Mouse (Mus musculus) v-Abl transformed pro-B cells (cell line): ENCODE results near the gene Slc15a4.

Experiments used
- in situ Hi-C, 2 experiments: fragments of 400-800 bp; cut with MboI; formaldehyde crosslinking; loops; one replicate each; pipeline ENCODE4 v1.15.1; 2025; ENCODE audit not compliant: unreplicated experiment in 2 of 2

The Slc15a4 gene

DNA sequence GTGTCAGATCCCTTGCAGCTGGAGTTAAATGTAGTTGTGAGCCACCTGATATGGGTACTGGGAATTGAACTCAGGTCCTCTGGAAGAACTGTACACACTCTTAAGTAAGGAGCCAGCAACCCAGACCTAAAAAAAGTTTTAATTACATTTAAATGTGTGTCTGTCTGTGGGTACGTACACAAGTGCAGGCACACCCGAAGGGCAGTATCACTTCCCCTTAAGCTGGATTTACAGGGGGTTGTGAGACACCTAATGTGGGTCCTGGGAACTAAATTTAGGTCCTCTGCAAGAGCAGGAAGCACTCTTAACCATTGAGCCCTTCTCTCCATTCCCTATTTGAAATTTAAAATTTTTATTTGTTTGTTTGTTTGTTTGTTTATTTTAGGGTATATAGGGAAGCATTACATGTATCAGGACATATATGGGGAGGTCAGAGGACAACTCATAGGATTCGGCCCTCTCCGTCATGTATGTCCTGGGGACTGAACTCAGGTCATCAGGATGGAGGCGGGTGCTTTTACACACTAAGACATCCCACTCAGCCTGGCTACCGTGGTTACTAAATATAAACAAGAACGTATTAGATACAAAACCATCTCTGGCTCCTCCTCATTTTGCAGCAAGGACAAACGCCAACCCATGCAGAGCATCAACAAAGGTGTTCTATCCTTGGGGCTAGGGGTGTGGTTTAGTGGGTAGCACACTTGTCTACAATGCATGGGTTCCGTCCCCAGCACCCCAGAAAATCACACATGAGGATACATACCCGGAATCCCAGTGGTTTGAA lies 8.1 kb downstream of the Slc15a4 start:
- in situ Hi-C loops, result loop anchor here in 1 of 2 experiments (5.0 to 25.0 kb wide), 2 partner anchors 32 to 1388 kb away; partner anchors contain the start of genes Ran and Stx2

GRCm38 (mm10) chr5:127621108-127621507 lies 11.6 kb downstream of the Slc15a4 start:
- in situ Hi-C loops, result loop anchor here in 1 of 2 experiments (25.0 kb wide), 1 partner anchor 1391 kb away; the partner anchor contains the start of genes Ran and Stx2

DNA sequence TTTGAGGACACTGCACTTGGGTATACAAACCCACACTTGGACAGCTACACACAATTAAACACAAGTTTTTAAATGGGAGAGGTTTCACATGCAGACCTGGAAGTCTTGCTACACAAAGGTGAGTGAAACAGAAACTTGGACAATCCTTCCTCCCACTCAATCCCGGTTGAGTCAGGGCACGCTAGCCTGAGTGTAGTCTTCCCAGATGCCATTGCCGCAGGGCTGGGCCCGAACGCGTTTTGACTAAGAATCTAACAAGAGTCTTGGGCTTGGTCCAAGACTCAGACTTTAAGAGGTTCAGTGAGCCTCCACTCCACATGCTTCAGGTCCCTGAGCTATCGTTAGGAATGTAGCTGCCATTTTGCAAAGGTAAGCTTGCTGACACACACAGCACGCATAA lies 12.3 kb downstream of the Slc15a4 start:
- in situ Hi-C loops, result loop anchor here in 1 of 2 experiments (25.0 kb wide), 1 partner anchor 1392 kb away; the partner anchor contains the start of genes Ran and Stx2

DNA sequence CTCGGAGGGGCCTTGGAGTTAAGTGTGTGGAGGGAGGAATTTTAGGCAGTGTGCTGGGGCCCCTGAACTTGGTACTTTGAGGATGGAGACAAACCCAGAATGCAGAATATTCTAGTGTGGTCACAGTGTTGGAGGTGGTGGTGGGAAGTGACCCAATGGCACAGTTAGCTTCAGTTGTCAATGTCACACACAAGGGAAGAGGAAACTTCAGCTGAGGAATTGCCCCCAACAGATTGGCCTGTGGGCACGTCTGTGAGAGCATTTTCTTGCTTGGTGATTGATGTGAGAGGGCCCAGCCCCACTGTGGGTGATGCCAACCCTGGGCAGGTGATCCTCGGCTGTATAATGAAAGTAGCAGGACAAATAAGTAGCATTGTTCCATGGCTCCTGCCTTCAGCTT lies 13.9 kb downstream of the Slc15a4 start:
- in situ Hi-C loops, result loop anchor here (10.0 to 25.0 kb wide), 2 partner anchors 1393 to 1396 kb away; partner anchors contain the start of genes Ran (in 1 of the 2) and Stx2 (in 1 of the 2)

DNA sequence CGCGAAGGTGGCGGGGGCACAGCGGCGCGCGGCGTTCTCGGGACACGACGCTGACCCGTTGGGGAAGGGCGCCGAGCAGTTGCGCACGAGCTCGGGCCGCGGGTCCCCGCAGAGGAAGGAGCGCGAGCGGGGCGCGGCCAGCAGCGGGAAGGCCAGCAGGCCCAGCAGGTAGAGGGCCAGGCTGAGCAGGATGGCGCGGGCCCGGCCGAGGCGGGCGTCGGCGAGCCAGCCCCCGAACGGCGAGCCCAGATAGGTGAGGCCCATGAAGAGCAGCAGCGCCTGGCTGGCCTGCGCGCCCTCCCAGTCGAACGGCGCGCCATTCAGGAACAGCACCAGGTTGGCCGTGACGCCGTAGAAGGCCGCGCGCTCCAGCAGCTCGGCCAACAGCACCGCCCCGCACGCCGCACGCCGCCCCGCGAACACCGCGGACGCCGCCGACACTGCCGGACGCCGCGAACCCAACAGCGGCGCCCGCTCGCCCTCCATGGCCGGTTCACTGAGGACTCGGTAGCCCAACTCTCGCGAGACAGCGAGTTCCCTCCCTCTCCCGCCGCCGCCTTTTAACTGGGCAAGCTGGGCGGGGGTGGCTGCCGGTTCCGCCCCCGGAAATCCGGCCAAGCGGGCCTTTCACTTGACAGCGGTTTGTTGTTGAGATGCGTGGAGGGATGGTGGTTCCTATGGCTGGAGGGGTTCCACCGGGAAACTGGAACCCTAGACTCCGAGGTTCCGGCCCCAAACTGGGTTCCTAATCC lies 15.6 kb downstream of the Slc15a4 start:
- in situ Hi-C loops, result loop anchor here (10.0 to 25.0 kb wide), 2 partner anchors 1395 to 1398 kb away; partner anchors contain the start of genes Ran (in 1 of the 2) and Stx2 (in 1 of the 2)

- in situ Hi-C loops, result loop anchor here (10.0 to 25.0 kb wide), 2 partner anchors 1396 to 1399 kb away; partner anchors contain the start of genes Ran (in 1 of the 2) and Stx2 (in 1 of the 2)
These were observed 16.5 kb downstream of the Slc15a4 start for GRCm38 (mm10) chr5:127616151-127616550.

- in situ Hi-C loops, result loop anchor here (10.0 to 25.0 kb wide), 2 partner anchors 1397 to 1399 kb away; partner anchors contain the start of genes Ran (in 1 of the 2) and Stx2 (in 1 of the 2)
These were observed 17.2 kb downstream of the Slc15a4 start for GRCm38 (mm10) chr5:127615459-127615858.

DNA sequence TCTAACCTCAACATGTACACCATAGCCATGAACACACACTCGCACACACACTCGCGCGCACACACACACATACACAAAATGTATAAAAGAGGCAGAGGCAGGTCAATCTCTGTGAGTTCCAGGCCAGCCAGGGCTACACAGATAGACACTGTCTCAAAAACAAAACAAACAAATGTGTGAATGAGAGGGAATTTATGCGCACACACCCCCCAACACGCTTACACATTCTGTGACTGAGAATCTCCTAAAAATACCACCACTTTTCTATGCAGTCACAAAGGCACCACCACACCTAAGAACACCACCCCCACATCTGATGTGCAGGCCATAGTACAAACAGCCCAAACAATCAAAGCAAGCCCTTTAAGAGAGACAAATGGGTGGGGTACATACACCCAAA lies 20.3 kb downstream of the Slc15a4 start:
- in situ Hi-C loops, result loop anchor here (10.0 to 25.0 kb wide), 2 partner anchors 1400 to 1402 kb away; partner anchors contain the start of genes Ran (in 1 of the 2) and Stx2 (in 1 of the 2)

DNA sequence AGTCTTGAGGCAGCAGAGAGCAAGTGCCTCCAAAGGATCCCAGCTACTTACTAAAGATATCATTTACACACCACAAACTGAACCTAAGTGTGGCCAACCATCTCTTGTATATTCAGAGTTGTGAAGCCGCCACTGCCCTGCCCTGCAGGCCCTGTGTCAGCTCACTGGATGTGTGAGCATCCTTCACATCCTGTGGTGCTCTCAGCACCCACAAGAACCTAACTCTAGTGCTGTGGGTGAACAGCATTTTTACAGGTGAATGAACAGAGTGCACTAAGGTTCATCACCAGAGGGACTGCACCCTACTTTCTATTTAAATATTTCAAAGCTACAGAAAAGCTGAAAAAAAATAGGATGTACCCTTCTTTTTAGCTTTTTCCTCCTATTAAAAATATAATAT lies 20.8 kb downstream of the Slc15a4 start:
- in situ Hi-C loops, result loop anchor here (10.0 to 25.0 kb wide), 2 partner anchors 1400 to 1403 kb away; partner anchors contain the start of genes Ran (in 1 of the 2) and Stx2 (in 1 of the 2)

DNA sequence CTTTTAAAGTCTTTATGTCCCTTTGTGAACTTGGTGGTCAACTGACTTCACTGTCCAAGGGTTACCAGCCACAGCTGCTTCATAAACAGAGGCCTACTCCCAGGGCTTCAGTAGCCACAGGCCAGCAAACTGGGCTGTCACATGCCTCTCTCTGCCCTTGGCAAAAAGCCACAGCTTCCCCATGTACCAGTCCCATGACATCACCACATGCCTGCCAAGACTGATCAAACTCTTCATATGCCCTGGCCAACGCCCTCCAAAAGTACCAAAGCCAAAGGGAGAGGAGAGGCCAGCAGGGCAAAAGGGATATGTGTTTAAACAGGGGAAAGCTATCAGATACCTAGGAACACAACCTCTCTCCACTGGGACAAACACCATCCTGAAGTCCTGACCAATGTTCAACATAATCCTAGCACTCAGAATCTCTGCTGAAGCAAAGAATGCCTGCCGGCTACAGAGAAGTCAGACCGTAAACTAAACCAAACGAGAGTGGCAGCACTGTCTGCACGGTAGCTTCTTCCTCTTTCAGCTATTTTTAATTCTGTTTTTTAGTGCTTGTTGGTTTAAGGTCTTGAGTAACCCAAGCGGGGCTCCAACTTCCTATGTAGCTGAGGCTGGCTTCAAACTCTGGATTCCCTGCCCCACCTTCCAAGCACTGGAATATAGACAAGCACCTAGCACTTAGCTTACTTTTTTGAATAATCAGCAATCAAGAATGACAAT lies 21.7 kb downstream of the Slc15a4 start:
- in situ Hi-C loops, result loop anchor here (10.0 to 25.0 kb wide), 2 partner anchors 1401 to 1404 kb away; partner anchors contain the start of genes Ran (in 1 of the 2) and Stx2 (in 1 of the 2)

DNA sequence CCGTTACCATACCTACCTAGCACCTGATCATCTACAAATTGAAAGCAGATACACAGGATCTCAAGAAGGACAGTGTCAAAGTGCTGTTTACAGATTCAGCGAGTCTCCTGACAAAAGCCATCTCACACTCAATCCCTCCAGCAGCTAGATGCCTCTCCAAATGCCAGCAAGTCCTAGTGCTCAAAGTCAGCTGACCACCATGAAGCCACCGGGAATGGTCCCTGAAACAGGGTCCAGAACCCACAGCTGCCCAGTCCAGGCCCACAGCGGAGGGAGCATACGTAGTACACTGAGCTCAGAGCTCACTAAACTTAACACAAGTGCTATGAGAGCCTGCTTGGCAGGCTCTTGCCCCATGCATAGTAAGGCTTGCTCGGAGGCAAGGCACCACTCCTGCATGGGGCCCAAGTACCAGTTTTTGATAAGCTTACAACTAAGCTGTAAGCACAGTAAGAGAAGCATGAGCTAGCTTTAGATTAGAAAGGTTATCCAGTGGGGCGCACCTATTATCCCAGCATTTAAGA lies 23.4 kb downstream of the Slc15a4 start:
- in situ Hi-C loops, result loop anchor here in 1 of 2 experiments (25.0 kb wide), 1 partner anchor 1403 kb away; the partner anchor contains the start of genes Ran and Stx2

DNA sequence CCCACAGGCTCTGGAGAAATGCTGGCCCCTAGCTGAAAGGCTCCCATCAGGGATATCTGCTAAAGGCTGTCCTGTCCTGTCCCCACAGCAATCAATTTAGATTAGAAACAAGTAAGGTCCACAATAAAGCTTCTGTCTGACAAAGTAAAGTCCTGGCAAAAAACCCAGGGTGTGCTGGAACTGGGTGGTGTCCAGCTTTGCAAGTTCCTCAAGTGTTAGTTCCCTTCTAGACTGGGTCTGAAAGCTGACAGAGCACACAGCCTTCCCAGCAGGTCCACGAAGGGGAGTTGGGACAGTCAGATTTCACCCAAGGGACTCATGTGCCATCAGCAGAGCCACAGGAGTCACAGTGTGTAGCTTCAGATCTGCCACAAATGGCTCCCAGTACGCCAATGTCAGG lies 25.2 kb downstream of the Slc15a4 start:
- in situ Hi-C loops, result loop anchor here in 1 of 2 experiments (25.0 kb wide), 1 partner anchor 1405 kb away; the partner anchor contains the start of genes Ran and Stx2

GRCm38 (mm10) chr5:127602996-127603395 lies 29.7 kb downstream of the Slc15a4 start:
- in situ Hi-C loops, result loop anchor here in 1 of 2 experiments (25.0 kb wide), 1 partner anchor 1409 kb away; the partner anchor contains the start of genes Ran and Stx2

DNA sequence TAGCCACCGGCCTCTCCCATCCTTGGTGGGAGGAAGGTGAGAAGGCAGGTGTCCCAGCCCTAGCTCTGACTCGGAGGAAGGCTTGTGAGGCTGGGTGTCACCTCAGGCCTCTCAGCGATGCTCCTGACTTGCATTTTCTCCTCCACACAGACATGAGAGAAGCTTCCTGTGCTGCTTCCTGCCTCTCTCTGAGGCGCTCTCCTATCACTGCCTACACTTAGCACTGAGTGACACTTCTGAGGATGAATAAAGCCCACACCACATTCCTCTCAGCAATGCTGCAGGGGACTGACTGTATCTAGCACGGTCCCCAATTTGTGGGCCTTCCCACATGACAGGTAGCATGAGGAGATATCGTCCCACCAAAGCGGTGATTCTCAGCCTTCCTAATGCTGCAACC lies 35.8 kb downstream of the Slc15a4 start:
- in situ Hi-C loops, result no loop called here

GRCm38 (mm10) chr5:127595676-127596075 lies 37.0 kb downstream of the Slc15a4 start:
- in situ Hi-C loops, result no loop called here

GRCm38 (mm10) chr5:127592854-127593253 lies 39.8 kb downstream of the Slc15a4 start:
- in situ Hi-C loops, result loop anchor here (5.0 kb wide), 2 partner anchors 34 to 54 kb away; no protein-coding TSS in a partner anchor

DNA sequence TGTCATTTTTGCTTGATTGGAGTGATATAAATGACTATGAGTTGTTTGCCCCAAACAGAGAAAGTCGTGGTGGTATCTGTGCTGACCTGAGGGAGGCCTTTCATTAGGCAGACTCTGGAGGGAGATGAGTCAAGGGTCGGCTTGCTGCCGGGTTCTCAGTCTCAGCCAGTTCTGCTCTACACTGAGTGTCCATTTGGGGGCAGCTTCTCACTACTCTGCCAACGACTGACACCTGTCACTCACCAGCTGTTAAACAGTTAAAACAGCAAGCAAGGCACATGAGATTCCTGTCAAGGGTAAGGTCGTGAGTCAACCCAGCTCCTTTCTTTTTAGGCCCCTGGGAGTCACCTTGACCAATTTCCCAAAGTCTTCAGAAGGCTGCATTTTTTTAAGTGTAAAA lies 40.3 kb downstream of the Slc15a4 start:
- in situ Hi-C loops, result loop anchor here (5.0 kb wide), 2 partner anchors 35 to 55 kb away; no protein-coding TSS in a partner anchor

GRCm38 (mm10) chr5:127587854-127588253 lies 44.8 kb downstream of the Slc15a4 start:
- in situ Hi-C loops, result no loop called here

DNA sequence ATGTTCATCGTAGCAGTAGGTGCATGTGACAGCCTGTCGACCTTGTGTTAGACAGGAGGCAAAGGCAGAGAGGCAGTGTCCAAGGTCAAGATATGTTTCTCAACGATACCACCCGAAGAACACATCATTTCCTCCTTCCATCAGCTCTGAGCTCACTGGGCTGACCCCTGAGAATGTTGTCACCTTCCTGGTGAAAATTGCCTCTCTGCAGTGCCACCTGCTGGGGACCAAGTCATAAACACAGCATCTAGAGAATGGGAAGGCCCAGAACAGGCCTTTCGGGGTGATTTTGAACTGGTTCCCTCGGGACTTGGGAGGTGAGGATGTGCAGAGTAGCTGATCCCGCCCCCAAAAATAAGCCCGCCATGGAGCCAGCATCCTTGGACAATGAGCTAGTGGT lies 49.0 kb downstream of the Slc15a4 start:
- in situ Hi-C loops, result no loop called here
